Mouse (Mus musculus) MEL (cell line): ENCODE measurements around the gene Atrn.

Source experiments
- CTCF ChIP-seq, 3 experiments: IDR thresholded peaks in 2 of 3; conservative IDR thresholded peaks in 1 of 3; 2 replicates each; pipeline ENCODE4 v1.5.1; 2011 to 2012; ENCODE audit warnings: low read length in 3 of 3, low read depth in 2 of 3, mild to moderate bottlenecking in 2 of 3, improper control_type of control experiment in 1 of 3, inconsistent platforms in 1 of 3, mixed read lengths in 1 of 3, moderate library complexity in 1 of 3; ENCODE audit not compliant: control insufficient read depth in 1 of 3, insufficient read depth in 1 of 3, poor library complexity in 1 of 3, severe bottlenecking in 1 of 3
- MAFK ChIP-seq: IDR thresholded peaks from 2 replicates; pipeline ENCODE4 v1.6.1; 2011; ENCODE audit warnings: low read depth, mild to moderate bottlenecking, low read length, improper control_type of control experiment, borderline replicate concordance
- MYB ChIP-seq: IDR thresholded peaks from 2 replicates; pipeline ENCODE4 v1.6.1; 2011; ENCODE audit warnings: mild to moderate bottlenecking, low read depth, low read length, improper control_type of control experiment
- SMC3 ChIP-seq: IDR thresholded peaks from 2 replicates; pipeline ENCODE4 v1.6.1; 2011; ENCODE audit warnings: low read depth, low read length, improper control_type of control experiment
- ZNF384 ChIP-seq: IDR thresholded peaks from 2 replicates; pipeline ENCODE4 v1.6.1; 2012; ENCODE audit warnings: low read depth, mild to moderate bottlenecking, inconsistent platforms, low read length, improper control_type of control experiment

DNA sequence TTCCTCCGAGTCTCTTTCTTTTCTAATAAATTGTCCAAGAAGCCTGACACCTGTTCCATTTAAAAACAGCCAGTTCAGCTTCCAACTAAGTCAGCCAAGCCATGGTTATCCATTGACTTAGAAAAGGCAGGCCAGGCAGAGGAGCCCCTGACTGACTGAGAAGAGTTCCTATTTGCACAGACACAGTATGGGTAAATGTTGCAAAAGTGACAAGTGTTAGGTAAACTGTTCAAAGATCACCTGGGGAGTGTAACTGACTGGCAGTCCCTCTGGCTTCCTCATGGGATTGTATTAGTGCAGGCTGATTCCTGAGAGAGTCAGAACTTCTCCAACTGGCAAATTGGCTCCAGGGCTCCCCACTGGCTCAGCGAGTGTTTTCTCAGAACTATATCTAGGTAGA lies 8.4 kb upstream of the Atrn start:
- TF ChIP-seq MYB = no peak
- TF ChIP-seq ZNF384 = no peak
- no peak for TF ChIP-seq MAFK
- no peak for TF ChIP-seq CTCF (IDR thresholded peaks at IDR 0.05 in 2 of 3, conservative IDR thresholded peaks at IDR 0.05 in 1 of 3; ENCODE audit: control insufficient read depth in 1 of 3, insufficient read depth in 1 of 3, low read depth in 2 of 3, low read length in 3 of 3, poor library complexity in 1 of 3, severe bottlenecking in 1 of 3)
- TF ChIP-seq SMC3 = no peak
